ENCODE assay signal across 28 mouse cellular contexts in the genomic region with DNA sequence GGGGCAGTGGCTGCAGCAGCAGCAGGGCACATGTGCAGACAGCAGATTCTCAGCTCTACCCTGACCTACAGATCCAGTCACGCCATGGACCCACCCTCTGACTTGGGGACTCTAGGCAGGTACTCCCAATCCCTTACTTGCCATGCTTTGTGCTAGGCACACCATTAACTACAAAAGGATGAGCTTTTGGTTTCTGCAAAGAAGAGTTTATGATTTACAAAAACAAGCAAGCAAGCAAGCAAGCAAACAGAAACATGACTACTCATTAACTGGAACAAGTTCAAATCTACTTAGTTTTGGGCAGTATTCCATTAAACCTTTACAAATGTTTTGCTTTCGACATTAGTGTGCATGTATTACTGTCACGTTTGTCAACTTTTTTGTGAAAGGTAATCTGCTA.
"Had no signal": no experiment of that assay in that cellular context is flagged by ENCODE, and none has a peak within 500 bp of the region (broad histone marks: within the 10 kb centered on the region; RNA-seq: fewer than 3 reads in every experiment).

No protein-coding gene starts in this region.

- H3K27ac ChIP-seq: embryonic facial prominence, embryonic 10.5 days; embryonic facial prominence, embryonic 12.5 days; embryonic facial prominence, embryonic 13.5 days; embryonic facial prominence, embryonic 15.5 days; forebrain, embryonic 10.5 days; forebrain, embryonic 12.5 days; forebrain, embryonic 13.5 days; forebrain, embryonic 15.5 days; gastrocnemius, adult 2 months had no signal

- H3K4me2 ChIP-seq: embryonic facial prominence, embryonic 12.5 days; embryonic facial prominence, embryonic 13.5 days; embryonic facial prominence, embryonic 15.5 days; forebrain, embryonic 12.5 days; forebrain, embryonic 13.5 days; forebrain, embryonic 15.5 days had no signal

- DNase-seq: cerebellum, adult 2 months; cerebellum, adult 8-10 months; cerebellum, adult 9-10 months; cerebellum, adult 9-11 months; cerebellum, postnatal 10 days; cerebellum, postnatal 14 days; cerebellum, postnatal 25 days; cerebellum, postnatal 36 days; embryo, embryonic 11 days; forebrain, postnatal 0 days; gastrocnemius, adult 2 months; gastrocnemius, postnatal 10 days; gastrocnemius, postnatal 14 days; gastrocnemius, postnatal 25 days; gastrocnemius, postnatal 36 days; heart, adult 11 months; heart, adult 18-20 months had no signal

- H3K4me1 ChIP-seq: embryonic facial prominence, embryonic 10.5 days; embryonic facial prominence, embryonic 12.5 days; embryonic facial prominence, embryonic 13.5 days; embryonic facial prominence, embryonic 15.5 days; forebrain, embryonic 12.5 days; forebrain, embryonic 13.5 days; forebrain, embryonic 15.5 days had no signal

- H3K36me3 ChIP-seq: embryonic facial prominence, embryonic 10.5 days; embryonic facial prominence, embryonic 12.5 days; embryonic facial prominence, embryonic 13.5 days; embryonic facial prominence, embryonic 15.5 days; forebrain, embryonic 10.5 days; forebrain, embryonic 12.5 days; forebrain, embryonic 15.5 days had no signal

- H3K9me3 ChIP-seq: embryonic facial prominence, embryonic 10.5 days; embryonic facial prominence, embryonic 12.5 days; embryonic facial prominence, embryonic 13.5 days; embryonic facial prominence, embryonic 15.5 days; forebrain, embryonic 10.5 days; forebrain, embryonic 12.5 days; forebrain, embryonic 13.5 days; forebrain, embryonic 15.5 days had no signal

- H3K4me3 ChIP-seq: embryonic facial prominence, embryonic 10.5 days; embryonic facial prominence, embryonic 12.5 days; embryonic facial prominence, embryonic 13.5 days; embryonic facial prominence, embryonic 15.5 days; erythroblast, embryonic 14.5 days; forebrain, embryonic 10.5 days; forebrain, embryonic 12.5 days; forebrain, embryonic 13.5 days; forebrain, embryonic 15.5 days; gastrocnemius, adult 2 months had no signal

- H3K9ac ChIP-seq: embryonic facial prominence, embryonic 12.5 days; embryonic facial prominence, embryonic 13.5 days; embryonic facial prominence, embryonic 15.5 days; forebrain, embryonic 12.5 days; forebrain, embryonic 13.5 days; forebrain, embryonic 15.5 days; forebrain, postnatal 0 days had no signal

- H3K27me3 ChIP-seq: embryonic facial prominence, embryonic 12.5 days; embryonic facial prominence, embryonic 13.5 days; embryonic facial prominence, embryonic 15.5 days; forebrain, embryonic 12.5 days; forebrain, embryonic 13.5 days; forebrain, embryonic 15.5 days had no signal

- ATAC-seq: forebrain, embryonic 13.5 days; forebrain, embryonic 14.5 days; forebrain, embryonic 15.5 days; forebrain, embryonic 16.5 days; forebrain, postnatal 0 days had no signal
